Mouse (Mus musculus) 3134 (cell line): ENCODE measurements around the gene Gm10715.
A peak's percentile ranks its signal among the peaks of the same experiment; 100 is the strongest.
"Not testable (repeated sequence)": the region's sequence is repeated elsewhere in the genome, so short reads cannot be mapped to it uniquely, and the experiment has no call there.

Source experiments
- DNase-seq: peaks from one replicate; pipeline ENCODE4 v3.0.0-alpha.2; 2011; ENCODE audit warnings: low spot score; ENCODE audit not compliant: insufficient read length; ENCODE audit errors: extremely low read depth

Gm10715 gene

GRCm38 (mm10) chr9:3036577-3036976 is at the start of gene Gm10715:
Gm10715 (plus strand) TSS chr9:3036877.
- not testable (repeated sequence) for DNase-seq

- peak; percentile 59 for DNase-seq
Measured at GRCm38 (mm10) chr9:3000445-3000972, 36.2 kb upstream of the Gm10715 start, which contains the start of gene Gm10722. Gm10722 (plus strand) TSS chr9:3000922.

- not testable (repeated sequence) for DNase-seq
Measured at GRCm38 (mm10) chr9:3001006-3001405, 35.7 kb upstream of the Gm10715 start.

- DNase-seq: peak; percentile 27
Measured at GRCm38 (mm10) chr9:3001948-3002659, 34.6 kb upstream of the Gm10715 start.

GRCm38 (mm10) chr9:3002794-3003396 is 33.8 kb upstream of the Gm10715 start, which contains the start of gene Gm11168:
Gm11168 (plus strand) TSS chr9:3003346.
- DNase-seq: not testable (repeated sequence)

GRCm38 (mm10) chr9:3006179-3006578 is 30.5 kb upstream of the Gm10715 start:
- not testable (repeated sequence) for DNase-seq

- not testable (repeated sequence) for DNase-seq
Measured at GRCm38 (mm10) chr9:3006636-3007035, 30.0 kb upstream of the Gm10715 start.

- peak; percentile 21 for DNase-seq
Measured at GRCm38 (mm10) chr9:3007272-3007671, 29.4 kb upstream of the Gm10715 start.

- not testable (repeated sequence) for DNase-seq
Measured at GRCm38 (mm10) chr9:3009331-3009730, 27.3 kb upstream of the Gm10715 start.

GRCm38 (mm10) chr9:3012054-3012621 is 24.5 kb upstream of the Gm10715 start:
- not testable (repeated sequence) for DNase-seq

- DNase-seq: not testable (repeated sequence)
Measured at GRCm38 (mm10) chr9:3012733-3013279, 23.9 kb upstream of the Gm10715 start, which contains the start of gene Gm10721. Gm10721 (plus strand) TSS chr9:3013140.

- DNase-seq: not testable (repeated sequence)
Measured at GRCm38 (mm10) chr9:3015354-3015753, 21.3 kb upstream of the Gm10715 start, which contains the start of gene Gm10720. Gm10720 (plus strand) TSS chr9:3015654.

- DNase-seq: not testable (repeated sequence)
Measured at GRCm38 (mm10) chr9:3015896-3016295, 20.8 kb upstream of the Gm10715 start.

GRCm38 (mm10) chr9:3017108-3017507 is 19.6 kb upstream of the Gm10715 start, which contains the start of gene Gm10719:
Gm10719 (plus strand) TSS chr9:3017408.
- not testable (repeated sequence) for DNase-seq

- not testable (repeated sequence) for DNase-seq
Measured at GRCm38 (mm10) chr9:3018944-3019343, 17.7 kb upstream of the Gm10715 start.

- DNase-seq: not testable (repeated sequence)
Measured at GRCm38 (mm10) chr9:3019835-3020727, 16.6 kb upstream of the Gm10715 start.

- peak; percentile 1 for DNase-seq
Measured at GRCm38 (mm10) chr9:3022316-3023008, 14.2 kb upstream of the Gm10715 start.

GRCm38 (mm10) chr9:3023312-3023984 is 13.2 kb upstream of the Gm10715 start, which contains the start of gene Gm10718:
Gm10718 (plus strand) TSS chr9:3023547.
- DNase-seq: not testable (repeated sequence)
